Mouse (Mus musculus) neural tube, embryonic 11.5 days (tissue): ENCODE measurements at regions not wholly inside any gene's neighbourhood (a gene's known extent, or its start where the extent isn't known, plus 50 kb on each side); places are given as distances from the start of the nearest gene placed in this dataset.

Source experiments
- ATAC-seq: fragments of 200-750 bp; cut with Nextera tagmentation; 2 replicates; pipeline ENCODE4 v1.8.0; 2017; ENCODE audit warnings: moderate number of reproducible peaks, mild to moderate bottlenecking, moderate TSS enrichment, moderate library complexity; ENCODE audit not compliant: insufficient read depth, low FRiP score, low TSS enrichment
- DNase-seq: peaks from one replicate; pipeline ENCODE4 v3.0.0-alpha.2; 2015; ENCODE audit warnings: low spot score
- H3K27ac ChIP-seq: fragments of 300-500 bp; sonication (generic); 2 replicates; pipeline ENCODE4 v1.5.1; 2014; ENCODE audit warnings: low read depth, mild to moderate bottlenecking, low read length
- H3K27me3 ChIP-seq: fragments of 300-500 bp; sonication (generic); 2 replicates; pipeline ENCODE4 v1.6.1; 2014; ENCODE audit warnings: mild to moderate bottlenecking, low read length, mixed read lengths; ENCODE audit not compliant: control insufficient read depth, insufficient read depth
- H3K36me3 ChIP-seq: fragments of 300-500 bp; sonication (generic); 2 replicates; pipeline ENCODE4 v1.6.1; 2014; ENCODE audit warnings: mild to moderate bottlenecking, low read length, moderate library complexity, mixed read lengths; ENCODE audit not compliant: control insufficient read depth, insufficient read depth
- H3K4me1 ChIP-seq: fragments of 300-500 bp; sonication (generic); 2 replicates; pipeline ENCODE4 v1.6.1; 2014; ENCODE audit warnings: low read length, mixed read lengths; ENCODE audit not compliant: control insufficient read depth, insufficient read depth
- H3K4me2 ChIP-seq: fragments of 300-500 bp; sonication (generic); 2 replicates; pipeline ENCODE4 v1.6.1; 2014; ENCODE audit warnings: low read depth, mild to moderate bottlenecking, moderate library complexity
- H3K4me3 ChIP-seq: fragments of 300-500 bp; sonication (generic); 2 replicates; pipeline ENCODE4 v1.5.1; 2014; ENCODE audit warnings: low read depth, low read length
- H3K9ac ChIP-seq: fragments of 300-500 bp; sonication (generic); 2 replicates; pipeline ENCODE4 v1.6.1; 2014; ENCODE audit warnings: mild to moderate bottlenecking, low read length
- H3K9me3 ChIP-seq: fragments of 300-500 bp; sonication (generic); 2 replicates; pipeline ENCODE4 v1.6.1; 2016; ENCODE audit warnings: low read length; ENCODE audit not compliant: control insufficient read depth
- WGBS: fragments of 180-500 bp; shearing (Covaris S2); extraction: QIAGEN DNeasy Blood & Tissue Kit; methylation state at CpG from one replicate; pipeline ENCODE4 v1.1.7; 2014; 5-methylcytosine and 5-hydroxymethylcytosine counted together

- no peak overlapping the region for H3K4me3 ChIP-seq
- H3K36me3 ChIP-seq: no peaks in the 10 kb centered on the region
- H3K9ac ChIP-seq: no peak overlapping the region
- H3K27ac ChIP-seq: no peak overlapping the region
- H3K9me3 ChIP-seq: no peaks in the 10 kb centered on the region
- ATAC-seq (no peak), DNase-seq (no peak)
- H3K27me3 ChIP-seq: no peaks in the 10 kb centered on the region
- no peak overlapping the region for H3K4me2 ChIP-seq
- no peaks in the 10 kb centered on the region for H3K4me1 ChIP-seq
- 84% methylated on average over 5 of the region's 5 CpGs for WGBS
Observed at GRCm38 (mm10) chr1:57712916-57713503, 61.0 kb upstream of the Spats2l start.

GRCm38 (mm10) chr1:57717139-57717800, 56.7 kb upstream of the Spats2l start:
- no peaks in the 10 kb centered on the region for H3K4me1 ChIP-seq
- no peak overlapping the region for H3K4me2 ChIP-seq
- no peak overlapping the region for H3K9ac ChIP-seq
- H3K27me3 ChIP-seq: no peaks in the 10 kb centered on the region
- no peaks in the 10 kb centered on the region for H3K36me3 ChIP-seq
- no peak for DNase-seq
- H3K4me3 ChIP-seq: no peak overlapping the region
- no peak for ATAC-seq
- no peak overlapping the region for H3K27ac ChIP-seq
- no peaks in the 10 kb centered on the region for H3K9me3 ChIP-seq
- 79% methylated on average over 5 of the region's 5 CpGs for WGBS

GRCm38 (mm10) chr1:57718409-57718808, 55.6 kb upstream of the Spats2l start:
- no peak overlapping the region for H3K4me3 ChIP-seq
- 73% methylated on average over 7 of the region's 7 CpGs for WGBS
- H3K36me3 ChIP-seq: no peaks in the 10 kb centered on the region
- ATAC-seq (no peak), DNase-seq (no peak)
- no peak overlapping the region for H3K4me2 ChIP-seq
- no peaks in the 10 kb centered on the region for H3K9me3 ChIP-seq
- no peak overlapping the region for H3K9ac ChIP-seq
- no peak overlapping the region for H3K27ac ChIP-seq
- H3K4me1 ChIP-seq: no peaks in the 10 kb centered on the region
- H3K27me3 ChIP-seq: no peaks in the 10 kb centered on the region
